Mouse (Mus musculus) adrenal gland, adult (tissue): ENCODE measurements at regions not wholly inside any gene's neighbourhood (a gene's known extent, or its start where the extent isn't known, plus 50 kb on each side); places are given as distances from the start of the nearest gene placed in this dataset.
A peak's percentile ranks its signal among the peaks of the same experiment; 100 is the strongest.

Experiments
- DNase-seq, 2 experiments: peaks; one replicate each; pipeline ENCODE4 v3.0.0; 2022 to 2023; ENCODE audit warnings: low spot score in 1 of 2; ENCODE audit not compliant: inconsistent age in 2 of 2

GRCm38 (mm10) chr8:89924697-89925096, 423.4 kb downstream of the Tox3 start:
- DNase-seq, result peak; percentile 8 to 42

- peak in 1 of 2 experiments; percentile 27 for DNase-seq
These were observed 434.1 kb downstream of the Tox3 start for GRCm38 (mm10) chr8:89914076-89914475.

- no peak for DNase-seq
These were observed 441.9 kb downstream of the Tox3 start for GRCm38 (mm10) chr8:89906200-89906599.

- DNase-seq, result no peak
These were observed 442.6 kb downstream of the Tox3 start for GRCm38 (mm10) chr8:89905588-89905987.

- DNase-seq, result no peak
These were observed 444.8 kb downstream of the Tox3 start for GRCm38 (mm10) chr8:89903346-89903745.

- DNase-seq, result no peak
These were observed 475.4 kb downstream of the Tox3 start for GRCm38 (mm10) chr8:89872768-89873167.

- DNase-seq, result no peak
These were observed 476.2 kb downstream of the Tox3 start for GRCm38 (mm10) chr8:89871966-89872365.

- DNase-seq, result no peak
These were observed 488.3 kb downstream of the Tox3 start for GRCm38 (mm10) chr8:89859813-89860212.

- peak in 1 of 2 experiments; percentile 21 for DNase-seq
These were observed 489.3 kb downstream of the Tox3 start for GRCm38 (mm10) chr8:89858706-89859385.

- no peak for DNase-seq
These were observed 492.6 kb downstream of the Tox3 start for GRCm38 (mm10) chr8:89855556-89855955.

GRCm38 (mm10) chr8:89850209-89850796, 497.8 kb downstream of the Tox3 start:
- peak; percentile 5 to 55 for DNase-seq

- DNase-seq, result peak; percentile 5 to 32
These were observed 498.5 kb downstream of the Tox3 start for GRCm38 (mm10) chr8:89849416-89850208.

GRCm38 (mm10) chr8:89838494-89838893, 509.6 kb downstream of the Tox3 start:
- no peak for DNase-seq

- no peak for DNase-seq
These were observed 514.4 kb downstream of the Tox3 start for GRCm38 (mm10) chr8:89833715-89834114.

GRCm38 (mm10) chr8:89824586-89824985, 523.6 kb downstream of the Tox3 start:
- no peak for DNase-seq

GRCm38 (mm10) chr8:89823631-89824030, 524.5 kb downstream of the Tox3 start:
- no peak for DNase-seq

GRCm38 (mm10) chr8:89812036-89812711, 536.0 kb downstream of the Tox3 start:
- DNase-seq, result no peak

GRCm38 (mm10) chr8:89788296-89788695, 559.8 kb downstream of the Tox3 start:
- DNase-seq, result no peak

GRCm38 (mm10) chr8:89787050-89787905, 560.9 kb downstream of the Tox3 start:
- no peak for DNase-seq

- peak; percentile 26 to 86 for DNase-seq
These were observed 563.1 kb downstream of the Tox3 start for GRCm38 (mm10) chr8:89785011-89785410.
